Mouse (Mus musculus) NIH3T3 (cell line): ENCODE data around the gene Ndufs3.

Experiments
- DNase-seq: peaks from one replicate; pipeline ENCODE4 v3.0.0-alpha.2; 2012; ENCODE audit warnings: low read depth

The Ndufs3 gene

GRCm38 (mm10) chr2:90904076-90904855 is at the start of gene Ndufs3, which contains the start of gene Kbtbd4:
Gene Ndufs3, minus strand, starts transcription at chr2:90904827.
Gene Kbtbd4, plus strand, starts transcription at chr2:90904740.
- DNase-seq, result peak; percentile 94

- DNase-seq, result no peak
Measured at GRCm38 (mm10) chr2:90953461-90953860, 48.8 kb upstream of the Ndufs3 start.

- DNase-seq, result no peak
Measured at GRCm38 (mm10) chr2:90950582-90951194, 46.1 kb upstream of the Ndufs3 start.

GRCm38 (mm10) chr2:90950149-90950548 is 45.5 kb upstream of the Ndufs3 start:
- DNase-seq, result no peak

- DNase-seq, result no peak
Measured at GRCm38 (mm10) chr2:90941744-90942143, 37.1 kb upstream of the Ndufs3 start.

- peak; percentile 90 for DNase-seq
Measured at GRCm38 (mm10) chr2:90940233-90941229, 35.9 kb upstream of the Ndufs3 start, which contains the start of gene Celf1. Gene Celf1, plus strand, starts transcription at chr2:90940382.

- DNase-seq, result peak; percentile 77
Measured at GRCm38 (mm10) chr2:90939750-90940149, 35.1 kb upstream of the Ndufs3 start.

- DNase-seq, result peak; percentile 49
Measured at GRCm38 (mm10) chr2:90938362-90938761, 33.7 kb upstream of the Ndufs3 start.

GRCm38 (mm10) chr2:90932273-90932672 is 27.6 kb upstream of the Ndufs3 start:
- DNase-seq, result no peak

GRCm38 (mm10) chr2:90931829-90932228 is 27.2 kb upstream of the Ndufs3 start:
- DNase-seq, result no peak

- DNase-seq, result no peak
Measured at GRCm38 (mm10) chr2:90928566-90928965, 23.9 kb upstream of the Ndufs3 start.

GRCm38 (mm10) chr2:90922636-90923035 is 18.0 kb upstream of the Ndufs3 start:
- DNase-seq, result peak; percentile 82

GRCm38 (mm10) chr2:90921178-90921577 is 16.6 kb upstream of the Ndufs3 start:
- DNase-seq, result peak; percentile 77

- peak; percentile 69 for DNase-seq
Measured at GRCm38 (mm10) chr2:90917999-90918698, 13.5 kb upstream of the Ndufs3 start.

GRCm38 (mm10) chr2:90917233-90917998 is 12.8 kb upstream of the Ndufs3 start:
- peak; percentile 82 for DNase-seq

- DNase-seq, result peak; percentile 72
Measured at GRCm38 (mm10) chr2:90916560-90917232, 12.1 kb upstream of the Ndufs3 start.

GRCm38 (mm10) chr2:90915516-90915915 is 10.9 kb upstream of the Ndufs3 start:
- no peak for DNase-seq

- peak; percentile 69 for DNase-seq
Measured at GRCm38 (mm10) chr2:90913671-90914070, 9.0 kb upstream of the Ndufs3 start.

- DNase-seq, result peak; percentile 70
Measured at GRCm38 (mm10) chr2:90911668-90912067, 7.0 kb upstream of the Ndufs3 start.

- DNase-seq, result no peak
Measured at GRCm38 (mm10) chr2:90910861-90911260, 6.2 kb upstream of the Ndufs3 start.
